Mouse (Mus musculus) neural tube, embryonic 15.5 days (tissue): ENCODE measurements around the gene Gemin7. TPM values are rescaled to one million over a fixed set of nuclear protein-coding genes. Genes with fewer than 3 reads are reported as not detected.

ENCODE experiments used
- ATAC-seq: fragments of 200-750 bp; cut with Nextera tagmentation; 2 replicates; pipeline ENCODE4 v1.8.0; 2017; ENCODE audit warnings: mild to moderate bottlenecking, moderate TSS enrichment, moderate library complexity; ENCODE audit not compliant: low FRiP score
- H3K27ac ChIP-seq: fragments of 300-500 bp; sonication (generic); replicated peaks from 2 replicates; pipeline ENCODE4 v1.5.1; 2015; ENCODE audit warnings: mild to moderate bottlenecking, inconsistent platforms
- H3K27me3 ChIP-seq: fragments of 300-500 bp; sonication (generic); replicated peaks from 2 replicates; pipeline ENCODE4 v1.6.1; 2015; ENCODE audit warnings: inconsistent platforms
- H3K36me3 ChIP-seq: fragments of 300-500 bp; sonication (generic); 2 replicates; pipeline ENCODE4 v1.6.1; 2015; ENCODE audit warnings: inconsistent platforms
- H3K4me1 ChIP-seq: fragments of 300-500 bp; sonication (generic); 2 replicates; pipeline ENCODE4 v1.6.1; 2015; ENCODE audit warnings: inconsistent platforms
- H3K4me2 ChIP-seq: fragments of 300-500 bp; sonication (generic); 2 replicates; pipeline ENCODE4 v1.6.1; 2015; ENCODE audit warnings: inconsistent platforms, mild to moderate bottlenecking, moderate library complexity
- H3K4me3 ChIP-seq: fragments of 300-500 bp; sonication (generic); replicated peaks from 2 replicates; pipeline ENCODE4 v1.5.1; 2015; ENCODE audit warnings: mild to moderate bottlenecking, inconsistent platforms
- H3K9ac ChIP-seq: fragments of 300-500 bp; sonication (generic); replicated peaks from 2 replicates; pipeline ENCODE4 v1.6.1; 2015; ENCODE audit warnings: mild to moderate bottlenecking, inconsistent platforms
- H3K9me3 ChIP-seq: fragments of 300-500 bp; sonication (generic); replicated peaks from 2 replicates; pipeline ENCODE4 v1.6.1; 2016; ENCODE audit warnings: inconsistent platforms
- WGBS: fragments of 180-500 bp; shearing (Covaris S2); methylation state at CpG from one replicate; pipeline ENCODE4 v1.1.7; 2015; ENCODE audit warnings: mixed read lengths; 5-methylcytosine and 5-hydroxymethylcytosine counted together
- polyA plus RNA-seq: library from polyadenylated mRNA; unstranded; fragments of >200 nt; fragmentation: Nextera tagmentation; extraction: Ambion mirVana; gene quantifications from 2 replicates; pipeline ENCODE4 v1.2.1, GENCODE M21; 2015

Gene Gemin7
- polyA plus RNA-seq, 1 experiment from 2014 or later, result 145 TPM

DNA sequence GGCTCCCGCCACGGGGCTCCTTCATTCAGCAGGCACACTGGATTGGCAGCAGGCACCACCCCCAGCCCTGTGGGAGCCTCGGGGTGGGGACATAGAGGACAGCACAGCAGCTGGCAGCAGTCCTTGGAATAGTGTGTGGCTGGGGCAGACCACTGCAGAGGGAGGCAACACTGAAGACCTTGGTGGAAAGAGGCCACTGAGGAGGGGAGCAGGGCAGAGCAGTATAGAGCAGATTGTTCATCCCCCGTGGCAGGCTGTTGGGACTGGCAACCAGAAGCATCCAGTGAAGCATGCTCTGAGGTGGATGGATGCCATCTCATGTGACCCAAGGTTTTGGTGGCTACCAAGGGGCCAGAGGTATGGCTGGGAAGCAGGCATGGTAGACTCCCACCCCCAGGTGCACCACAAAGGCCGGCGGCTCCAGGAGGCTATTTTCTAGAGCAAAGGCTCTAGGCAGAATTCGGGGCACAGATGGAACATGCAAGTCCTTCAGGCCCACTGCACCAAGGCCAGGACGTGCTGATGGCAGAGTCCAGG, 35.2 kb downstream of the Gemin7 start:
- H3K27ac ChIP-seq, result peak overlapping the region; percentile 56
- WGBS, result 54% methylated on average over 8 of the region's 8 CpGs
- ATAC-seq, result peak; percentile 71

DNA sequence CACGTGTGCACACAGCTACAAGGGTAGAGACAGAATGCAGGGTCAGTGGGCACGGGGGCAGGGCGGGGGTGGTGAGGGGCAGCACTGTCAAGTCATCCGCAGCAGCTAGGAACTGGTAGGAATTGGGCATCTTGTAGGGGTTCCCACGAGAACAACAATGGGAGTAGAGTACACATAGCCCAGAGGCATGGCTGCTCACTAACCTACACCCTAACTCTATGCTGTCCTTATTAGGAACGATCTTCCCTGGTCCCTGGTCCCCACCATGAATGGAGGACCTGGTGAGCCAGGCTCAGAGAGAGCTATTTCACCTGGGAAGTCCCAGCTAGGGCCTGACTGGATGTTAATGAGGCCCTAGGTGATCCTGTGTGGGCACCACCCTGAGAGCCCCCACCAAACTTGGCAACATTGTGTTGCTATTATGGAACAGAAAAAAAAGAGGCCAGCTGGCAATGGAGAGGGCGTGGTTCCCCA, 35.7 kb downstream of the Gemin7 start:
- H3K4me1 ChIP-seq, result peaks cover 34% of the 10 kb centered on the region
- no peaks in the 10 kb centered on the region for H3K36me3 ChIP-seq
- 62% methylated on average over 7 of the region's 7 CpGs for WGBS
- no peak for ATAC-seq
- H3K9me3 ChIP-seq, result no peaks in the 10 kb centered on the region
- H3K27ac ChIP-seq, result peak overlapping the region; percentile 56; the same call in 1 of the 2 replicates
- no peak overlapping the region for H3K4me2 ChIP-seq
- no peak overlapping the region for H3K4me3 ChIP-seq
- H3K9ac ChIP-seq, result no peak overlapping the region
- no peaks in the 10 kb centered on the region for H3K27me3 ChIP-seq

More for the DNA sequence above, 35.2 kb downstream of the Gemin7 start:
- peaks cover 35% of the 10 kb centered on the region for H3K4me1 ChIP-seq
- H3K9me3 ChIP-seq, result no peaks in the 10 kb centered on the region
- no peak overlapping the region for H3K4me2 ChIP-seq
- no peaks in the 10 kb centered on the region for H3K27me3 ChIP-seq
- no peaks in the 10 kb centered on the region for H3K36me3 ChIP-seq
- no peak overlapping the region for H3K9ac ChIP-seq
- no peak overlapping the region for H3K4me3 ChIP-seq

DNA sequence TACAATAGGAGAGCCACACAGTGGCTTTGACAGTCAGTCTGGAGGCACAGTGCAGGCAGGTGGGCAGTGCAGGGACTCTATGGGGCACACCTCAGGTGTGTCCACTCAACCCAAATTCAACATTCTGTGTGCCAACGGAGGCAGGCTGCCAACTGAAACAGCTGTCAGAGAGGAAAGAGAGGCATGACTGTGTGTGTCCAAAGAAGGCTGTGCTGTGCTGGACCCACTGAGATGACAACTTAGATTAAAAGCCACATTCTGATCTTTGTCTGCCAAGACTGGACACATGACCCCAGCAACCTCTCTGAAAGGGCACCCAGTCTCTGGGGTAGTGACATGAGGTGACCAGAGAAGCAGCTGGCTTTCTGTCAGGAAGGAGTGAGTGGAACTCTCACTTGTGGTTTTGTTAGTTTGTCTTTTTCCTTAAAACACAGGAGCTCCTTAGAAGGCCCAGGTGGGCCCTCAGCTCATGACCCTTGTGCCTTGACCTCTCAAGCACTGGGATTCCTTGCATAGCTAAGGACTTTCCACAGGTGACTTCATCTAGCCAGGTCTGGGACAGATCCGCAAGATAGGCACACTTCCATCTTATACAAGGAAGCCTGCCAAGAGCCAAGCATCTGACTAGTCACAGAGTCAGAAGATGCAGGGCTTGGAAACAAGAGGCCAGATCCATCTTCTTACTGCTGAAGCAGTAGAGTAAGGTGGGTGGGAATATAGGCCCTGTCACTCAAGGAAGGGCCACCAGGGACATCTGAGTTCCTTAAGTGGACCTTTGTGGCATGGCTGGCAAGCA, 36.4 kb downstream of the Gemin7 start:
- H3K27ac ChIP-seq, result no peak overlapping the region
- no peak overlapping the region for H3K4me2 ChIP-seq
- H3K9ac ChIP-seq, result no peak overlapping the region
- peaks cover 34% of the 10 kb centered on the region for H3K4me1 ChIP-seq
- no peaks in the 10 kb centered on the region for H3K9me3 ChIP-seq
- no peak for ATAC-seq
- no peaks in the 10 kb centered on the region for H3K27me3 ChIP-seq
- H3K36me3 ChIP-seq, result no peaks in the 10 kb centered on the region
- H3K4me3 ChIP-seq, result no peak overlapping the region
- 94% methylated on average over 2 of the region's 2 CpGs for WGBS

DNA sequence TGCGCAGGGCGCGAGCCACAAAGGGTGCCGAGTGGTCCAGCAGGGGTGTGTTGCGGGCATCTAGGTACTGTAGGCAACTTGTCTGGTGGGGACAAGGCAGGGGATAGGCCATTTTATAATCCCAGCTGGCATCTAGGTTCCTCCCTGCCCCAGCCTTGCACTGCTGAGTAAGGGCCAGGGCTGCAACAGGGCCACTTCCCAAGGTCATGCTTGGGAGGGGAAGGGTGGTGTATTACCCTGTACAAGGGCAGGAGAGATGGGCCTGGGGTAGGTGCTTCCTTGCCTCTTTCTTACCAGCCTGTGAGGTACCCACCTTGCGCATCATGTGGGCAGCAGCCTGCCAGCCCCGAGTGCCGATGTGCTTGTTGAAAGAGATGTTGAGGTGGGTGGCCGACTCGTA, 42.7 kb downstream of the Gemin7 start:
- Histone ChIP-seq H3K9ac (no peak overlapping the region), H3K4me2 (no peak overlapping the region), H3K27me3 (no peaks in the 10 kb centered on the region), H3K4me1 (peaks cover 10% of the 10 kb centered on the region; the same call in 1 of the 2 replicates), H3K27ac (no peak overlapping the region), H3K4me3 (no peak overlapping the region), H3K36me3 (peaks cover 50% of the 10 kb centered on the region), H3K9me3 (no peaks in the 10 kb centered on the region)
- ATAC-seq, result no peak
- 93% methylated on average over 10 of the region's 10 CpGs for WGBS

DNA sequence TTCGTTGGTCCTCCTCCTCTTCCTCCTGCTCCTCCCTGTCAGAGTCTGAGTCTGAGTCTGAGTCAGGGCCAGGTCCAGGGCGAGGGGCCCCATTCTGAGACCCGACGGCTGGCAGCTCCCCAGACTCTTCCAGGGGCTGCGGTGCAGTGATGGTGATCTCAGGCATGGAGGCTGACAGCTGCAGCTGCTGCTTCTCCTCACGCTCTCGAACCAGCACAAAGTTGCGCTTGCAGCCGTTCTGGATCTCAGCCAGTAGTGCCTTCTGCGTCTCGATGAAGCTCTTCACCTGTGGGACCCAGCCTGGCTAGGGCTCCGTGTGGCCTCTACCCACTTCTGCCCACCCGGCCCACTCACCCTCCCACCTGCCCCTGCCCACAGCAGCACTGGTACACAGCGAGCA, 45.2 kb downstream of the Gemin7 start:
- no peaks in the 10 kb centered on the region for H3K9me3 ChIP-seq
- WGBS, result 80% methylated on average over 14 of the region's 14 CpGs
- H3K27me3 ChIP-seq, result no peaks in the 10 kb centered on the region
- no peak overlapping the region for H3K27ac ChIP-seq
- peaks cover 59% of the 10 kb centered on the region for H3K36me3 ChIP-seq
- H3K4me2 ChIP-seq, result no peak overlapping the region
- peaks cover 8% of the 10 kb centered on the region; the same call in 1 of the 2 replicates for H3K4me1 ChIP-seq
- no peak overlapping the region for H3K9ac ChIP-seq
- H3K4me3 ChIP-seq, result no peak overlapping the region
- ATAC-seq, result no peak

DNA sequence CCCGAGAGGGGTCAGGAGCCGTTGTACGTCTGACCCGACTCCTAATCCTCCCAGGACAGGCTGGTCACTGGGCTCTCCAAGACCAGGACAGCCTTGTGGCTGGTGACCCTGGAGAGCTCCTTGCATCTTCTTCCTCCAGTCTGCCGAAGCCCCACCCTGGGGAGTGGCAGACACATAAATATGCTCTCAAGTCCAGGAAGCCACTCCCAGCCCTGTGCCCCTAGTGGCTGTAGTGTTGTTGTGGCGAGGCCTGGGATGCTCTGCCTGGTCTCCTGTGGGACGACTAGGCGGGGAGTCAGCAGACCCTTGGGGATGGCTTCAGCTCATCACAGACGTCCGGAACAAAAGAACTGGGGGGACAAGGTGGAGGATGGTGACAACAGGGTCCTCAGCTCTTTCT, 46.3 kb downstream of the Gemin7 start:
- Histone ChIP-seq H3K9ac (no peak overlapping the region), H3K27me3 (no peaks in the 10 kb centered on the region), H3K4me3 (no peak overlapping the region), H3K36me3 (peaks cover 59% of the 10 kb centered on the region), H3K4me1 (no peaks in the 10 kb centered on the region), H3K9me3 (no peaks in the 10 kb centered on the region), H3K4me2 (no peak overlapping the region), H3K27ac (no peak overlapping the region)
- 74% methylated on average over 10 of the region's 10 CpGs for WGBS
- ATAC-seq, result no peak

DNA sequence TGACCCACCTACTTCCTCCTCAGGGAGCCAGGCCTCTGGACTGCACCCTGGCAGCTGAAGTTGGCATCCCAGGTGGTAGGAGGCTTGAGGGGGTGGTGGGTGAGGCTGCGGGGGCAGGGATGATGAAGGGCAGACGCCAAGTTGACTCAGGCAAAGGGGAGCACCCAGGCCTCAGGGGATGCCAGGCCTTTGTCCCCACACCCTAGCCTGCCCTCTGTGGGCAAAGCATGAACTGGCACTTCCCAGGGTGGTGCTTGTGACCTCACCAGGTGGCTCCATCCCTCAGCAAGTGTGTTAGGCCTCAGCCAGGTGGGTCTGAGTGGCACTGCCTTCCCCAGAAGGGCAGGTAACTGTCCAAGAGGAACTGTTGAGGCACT, 52.3 kb downstream of the Gemin7 start:
- H3K4me3 ChIP-seq, result no peak overlapping the region
- no peak overlapping the region for H3K9ac ChIP-seq
- H3K4me2 ChIP-seq, result peak overlapping the region; percentile 87; the same call in 1 of the 2 replicates
- H3K36me3 ChIP-seq, result peaks cover 13% of the 10 kb centered on the region
- 74% methylated on average over 2 of the region's 2 CpGs for WGBS
- no peak overlapping the region for H3K27ac ChIP-seq
- ATAC-seq, result no peak
- H3K27me3 ChIP-seq, result peaks cover 55% of the 10 kb centered on the region
- no peaks in the 10 kb centered on the region for H3K9me3 ChIP-seq
- peaks cover 28% of the 10 kb centered on the region for H3K4me1 ChIP-seq

DNA sequence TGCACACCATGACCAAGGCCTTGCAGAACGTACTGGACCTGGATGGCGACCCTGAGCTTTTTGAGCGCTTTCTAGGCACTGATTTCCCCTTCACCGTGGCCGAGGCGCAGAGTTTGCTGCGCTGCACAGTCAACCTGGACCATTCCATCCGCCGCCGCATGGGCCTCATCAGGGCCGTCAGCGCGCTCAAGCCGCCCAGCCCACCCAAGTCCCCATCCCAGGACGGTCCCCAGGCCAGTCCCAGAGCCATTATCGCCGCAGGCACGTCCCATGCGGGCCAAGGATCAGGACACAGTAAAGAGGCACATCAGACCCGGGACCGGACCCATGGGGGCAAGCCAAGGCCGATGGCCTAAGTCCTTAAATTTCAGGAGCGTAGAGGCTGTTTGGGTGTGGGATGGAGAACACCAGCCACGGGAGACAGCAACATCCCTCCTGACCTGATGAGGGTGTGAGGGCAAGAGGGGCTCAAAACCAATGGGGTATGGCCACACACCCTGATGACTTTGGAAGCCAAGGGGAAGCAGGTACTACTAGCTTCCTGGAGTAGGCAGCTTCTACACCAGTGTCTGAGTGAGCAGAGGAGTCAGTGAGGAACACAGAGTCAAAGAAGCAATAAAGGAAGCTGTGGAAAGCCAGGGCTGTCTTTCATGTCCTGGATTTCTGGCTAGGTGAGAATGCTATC, 52.8 kb downstream of the Gemin7 start:
- Histone ChIP-seq H3K9ac (peak overlapping the region; percentile 45), H3K9me3 (no peaks in the 10 kb centered on the region), H3K27me3 (peaks cover 60% of the 10 kb centered on the region), H3K36me3 (peaks cover 8% of the 10 kb centered on the region), H3K4me1 (peaks cover 34% of the 10 kb centered on the region), H3K27ac (no peak overlapping the region), H3K4me2 (peak overlapping the region; percentile 87), H3K4me3 (peak overlapping the region; percentile 41)
- WGBS, result 14% methylated on average over 24 of the region's 24 CpGs
- peak; percentile 42 for ATAC-seq

DNA sequence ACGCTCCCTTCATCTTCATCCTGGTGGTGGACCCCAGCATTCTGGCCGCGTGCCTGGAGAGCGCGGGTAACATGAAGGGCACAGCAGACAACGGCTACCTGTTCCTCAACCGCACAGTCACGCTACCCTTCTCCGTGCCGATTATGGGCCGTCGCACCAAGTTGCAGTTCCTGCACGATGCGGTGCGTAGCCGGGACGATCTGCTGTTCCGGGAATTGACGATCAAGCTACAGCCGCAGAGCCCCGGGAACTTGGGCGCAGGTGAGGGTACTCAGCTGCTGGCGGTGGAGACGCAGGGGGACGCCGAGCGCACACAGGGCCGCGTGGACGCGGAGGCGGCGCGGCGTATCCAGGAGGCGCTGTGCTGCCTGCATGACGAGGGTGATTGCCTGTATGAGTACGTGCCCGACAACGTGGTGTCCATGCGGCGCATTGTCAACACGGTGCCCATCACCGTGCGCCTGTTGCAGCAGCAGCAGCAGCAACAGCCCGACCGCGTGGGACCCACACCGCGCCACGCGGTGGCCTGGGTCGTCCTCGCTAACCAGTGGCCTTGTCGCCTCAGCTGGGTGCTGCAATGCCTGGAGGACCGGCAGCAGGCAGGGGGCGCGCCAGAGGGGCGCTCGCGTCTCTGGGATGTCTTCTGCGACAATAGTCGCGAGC, 53.5 kb downstream of the Gemin7 start:
- Histone ChIP-seq H3K9ac (peak overlapping the region; percentile 45), H3K4me3 (peak overlapping the region; percentile 41), H3K4me2 (peak overlapping the region; percentile 87), H3K9me3 (no peaks in the 10 kb centered on the region), H3K36me3 (peaks cover 1% of the 10 kb centered on the region; the same call in 1 of the 2 replicates), H3K27me3 (peaks cover 67% of the 10 kb centered on the region), H3K27ac (no peak overlapping the region), H3K4me1 (peaks cover 34% of the 10 kb centered on the region)
- peak; percentile 59 for ATAC-seq
- 2% methylated on average over 64 of the region's 64 CpGs for WGBS

DNA sequence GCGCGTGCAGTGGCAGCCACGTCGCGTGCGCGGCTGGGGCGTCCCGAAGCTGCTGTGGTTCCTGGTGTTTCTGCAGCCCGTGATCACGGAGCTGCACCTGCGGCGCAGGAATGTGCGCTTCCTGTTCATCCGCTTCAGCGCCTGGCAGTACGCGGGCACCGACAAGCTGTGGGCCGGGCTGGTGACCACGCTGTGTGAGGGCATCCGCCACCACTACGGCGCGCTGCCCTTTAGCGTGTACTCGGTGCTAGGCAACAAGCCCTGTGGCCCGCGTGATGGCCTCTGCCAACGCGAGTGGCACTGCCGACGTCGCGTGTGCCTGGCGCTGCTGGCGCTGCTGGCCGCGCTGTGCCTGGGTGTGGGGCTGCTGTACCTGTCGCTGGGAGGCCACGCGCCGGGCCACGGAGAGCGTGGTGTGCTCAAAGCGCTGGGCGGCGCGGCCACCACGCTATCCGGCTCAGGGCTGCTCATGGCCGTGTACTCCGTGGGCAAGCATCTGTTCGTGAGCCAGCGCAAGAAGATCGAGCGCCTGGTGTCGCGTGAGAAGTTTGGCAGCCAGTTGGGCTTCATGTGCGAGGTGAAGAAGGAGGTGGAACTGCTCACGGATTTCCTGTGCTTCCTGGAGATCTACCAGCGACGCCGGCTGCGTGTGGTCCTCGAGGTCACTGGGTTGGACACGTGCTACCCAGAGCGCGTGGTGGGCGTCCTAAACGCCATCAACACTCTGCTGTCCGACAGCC, 54.2 kb downstream of the Gemin7 start:
- peaks cover 34% of the 10 kb centered on the region for H3K4me1 ChIP-seq
- peak; percentile 37; the same call in 1 of the 2 replicates for ATAC-seq
- no peaks in the 10 kb centered on the region for H3K9me3 ChIP-seq
- H3K4me3 ChIP-seq, result peak overlapping the region; percentile 41
- H3K27me3 ChIP-seq, result peaks cover 74% of the 10 kb centered on the region
- peak overlapping the region; percentile 87 for H3K4me2 ChIP-seq
- H3K27ac ChIP-seq, result no peak overlapping the region
- peak overlapping the region; percentile 45 for H3K9ac ChIP-seq
- WGBS, result 12% methylated on average over 72 of the region's 72 CpGs
- no peaks in the 10 kb centered on the region for H3K36me3 ChIP-seq

DNA sequence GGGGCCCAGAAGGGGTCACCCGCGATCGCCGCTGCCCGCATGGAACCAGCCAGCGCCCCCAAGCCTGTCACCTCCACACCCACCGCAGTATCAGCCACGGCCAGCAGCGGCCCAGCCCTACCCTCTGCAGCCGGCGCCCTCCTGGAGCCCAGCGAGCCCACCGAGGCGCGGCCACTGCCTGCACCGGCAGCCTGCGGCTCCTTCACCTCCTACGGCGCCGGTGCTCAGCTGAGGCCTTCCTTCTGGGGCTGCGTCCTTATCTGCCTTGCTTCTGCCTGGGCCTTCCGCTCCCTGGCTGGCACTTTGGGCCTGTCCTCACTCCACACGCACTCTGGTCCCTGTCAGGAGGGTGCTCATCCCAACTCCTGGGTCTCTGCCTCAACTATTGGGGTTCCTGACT, 57.4 kb downstream of the Gemin7 start:
- Histone ChIP-seq H3K36me3 (no peaks in the 10 kb centered on the region), H3K27ac (no peak overlapping the region), H3K4me3 (peak overlapping the region; percentile 25), H3K4me2 (peak overlapping the region; percentile 51), H3K9me3 (no peaks in the 10 kb centered on the region), H3K9ac (peak overlapping the region; percentile 38; the same call in 1 of the 2 replicates), H3K27me3 (peaks cover 78% of the 10 kb centered on the region), H3K4me1 (peaks cover 41% of the 10 kb centered on the region)
- no peak for ATAC-seq
- WGBS, result 5% methylated on average over 23 of the region's 23 CpGs
